Mouse (Mus musculus): Measurements from ENCODE around the gene Nos3.

Nos3 gene

GRCm38 (mm10) chr5:24426556-24427284 is 62.1 kb downstream of the Nos3 start:
- no peak for DNase-seq (ENCODE audit: low spot score in 2 of 2)

DNA sequence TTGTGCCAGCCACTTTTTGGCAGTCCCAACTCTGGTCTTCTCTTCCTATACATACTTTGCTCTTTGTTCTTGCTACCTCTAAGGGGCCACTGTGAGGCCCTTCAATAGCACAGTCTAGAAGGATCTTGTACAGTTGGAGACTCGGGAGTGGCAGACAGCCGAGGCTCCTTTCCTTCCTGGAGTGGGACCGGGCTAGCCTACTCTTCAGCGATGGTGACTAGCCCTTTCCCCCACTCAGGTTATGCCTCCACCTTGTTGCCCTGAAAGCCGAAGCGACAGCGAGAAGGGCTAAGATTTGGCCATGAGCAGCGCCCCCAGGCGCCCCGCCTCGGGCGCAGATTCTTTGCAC is 62.6 kb downstream of the Nos3 start:
- DNase-seq (ENCODE audit: low spot score in 2 of 2) = no peak

DNA sequence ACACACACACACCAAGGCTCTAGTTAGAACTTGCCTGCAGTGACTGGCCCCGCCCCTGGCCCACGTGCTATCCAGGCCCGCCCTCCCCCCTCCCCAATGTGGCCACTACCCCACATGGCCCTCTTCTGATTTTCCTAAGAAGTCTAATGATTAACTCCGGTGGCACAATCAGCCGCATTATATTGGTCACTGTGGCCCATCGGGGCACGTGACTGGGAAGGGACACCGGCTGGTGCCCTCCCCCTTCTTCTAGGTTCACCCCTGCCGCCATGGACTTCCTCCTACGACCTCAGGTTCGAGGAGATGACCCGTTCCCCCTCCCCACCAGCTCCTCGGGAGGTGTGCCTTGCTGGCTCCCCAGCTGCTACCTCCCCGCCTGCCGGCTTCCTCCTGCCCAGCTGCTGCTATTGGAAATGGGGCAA is 63.4 kb downstream of the Nos3 start:
- no peak for DNase-seq (ENCODE audit: low spot score in 2 of 2)

- no peak for DNase-seq (ENCODE audit: low spot score in 2 of 2)
Observed at GRCm38 (mm10) chr5:24428596-24428995, 64.0 kb downstream of the Nos3 start.

DNA sequence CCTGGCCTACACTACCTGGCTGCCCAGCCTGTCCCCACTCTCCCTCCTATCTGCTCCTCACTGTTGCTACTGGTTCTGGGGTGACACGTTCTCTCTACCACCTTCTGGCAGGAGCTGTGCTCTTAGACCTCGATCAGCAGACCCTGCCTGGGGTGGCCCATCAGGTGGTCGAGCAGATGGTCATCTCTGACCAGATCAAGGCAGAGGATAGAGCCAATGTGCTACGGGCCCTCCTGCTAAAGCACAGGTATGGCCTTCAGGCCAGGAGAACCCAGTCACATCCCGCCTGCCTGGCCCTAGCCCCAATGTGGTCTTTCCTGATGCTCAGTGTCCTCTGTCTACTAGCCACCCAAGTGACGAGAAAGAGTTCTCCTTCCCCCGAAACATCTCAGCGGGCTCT is 69.4 kb downstream of the Nos3 start:
- no peak for DNase-seq (ENCODE audit: low spot score in 2 of 2)

Data from spleen, postnatal 4 days (tissue).